Mouse (Mus musculus) heart, embryonic 12.5 days (tissue): ENCODE measurements at regions not wholly inside any gene's neighbourhood (a gene's known extent, or its start where the extent isn't known, plus 50 kb on each side); places are given as distances from the start of the nearest gene placed in this dataset.
"Not testable (repeated sequence)": the region's sequence is repeated elsewhere in the genome, so short reads cannot be mapped to it uniquely, and the experiment has no call there.

Experiments
- ATAC-seq: fragments of 200-750 bp; cut with Nextera tagmentation; 2 replicates; pipeline ENCODE4 v1.8.0; 2017; ENCODE audit warnings: moderate TSS enrichment, moderate library complexity; ENCODE audit not compliant: insufficient number of reproducible peaks, low FRiP score
- H3K27ac ChIP-seq: fragments of 300-500 bp; sonication (generic); 2 replicates; pipeline ENCODE4 v1.5.1; 2016; ENCODE audit warnings: mild to moderate bottlenecking, moderate library complexity; ENCODE audit not compliant: poor library complexity, severe bottlenecking
- H3K27me3 ChIP-seq: fragments of 300-500 bp; sonication (generic); replicated peaks from 2 replicates; pipeline ENCODE4 v1.6.1; 2016; ENCODE audit warnings: mild to moderate bottlenecking, moderate library complexity
- H3K36me3 ChIP-seq: fragments of 300-500 bp; sonication (generic); 2 replicates; pipeline ENCODE4 v1.6.1; 2016; ENCODE audit warnings: mild to moderate bottlenecking, moderate library complexity
- H3K4me1 ChIP-seq: fragments of 300-500 bp; sonication (generic); replicated peaks from 2 replicates; pipeline ENCODE4 v1.6.1; 2016; ENCODE audit warnings: mild to moderate bottlenecking
- H3K4me2 ChIP-seq: fragments of 300-500 bp; sonication (generic); 2 replicates; pipeline ENCODE4 v1.6.1; 2016; ENCODE audit warnings: mild to moderate bottlenecking, moderate library complexity
- H3K4me3 ChIP-seq: fragments of 300-500 bp; sonication (generic); 2 replicates; pipeline ENCODE4 v1.5.1; 2016; ENCODE audit warnings: mild to moderate bottlenecking
- H3K9ac ChIP-seq: fragments of 300-500 bp; sonication (generic); 2 replicates; pipeline ENCODE4 v1.6.1; 2016; ENCODE audit warnings: mild to moderate bottlenecking, moderate library complexity
- H3K9me3 ChIP-seq: fragments of 300-500 bp; sonication (generic); replicated peaks from 2 replicates; pipeline ENCODE4 v1.6.1; 2016; ENCODE audit warnings: mild to moderate bottlenecking, moderate library complexity
- WGBS: fragments of 180-500 bp; shearing (Covaris S2); methylation state at CpG from one replicate; pipeline ENCODE4 v1.1.7; 2016; 5-methylcytosine and 5-hydroxymethylcytosine counted together

GRCm38 (mm10) chr5:148688501-148688900, 135.9 kb upstream of the Ubl3 start:
- Histone ChIP-seq H3K27me3 (no peaks in the 10 kb centered on the region), H3K4me3 (no peak overlapping the region), H3K4me2 (no peak overlapping the region), H3K27ac (no peak overlapping the region), H3K4me1 (peaks cover 21% of the 10 kb centered on the region), H3K9me3 (0 out of 2 replicates have a peak, but pooled peaks cover 6% of the 10 kb centered on the region), H3K36me3 (no peaks in the 10 kb centered on the region), H3K9ac (no peak overlapping the region)
- ATAC-seq, result no peak
- 80% methylated on average over 8 of the region's 8 CpGs for WGBS

GRCm38 (mm10) chr5:148687827-148688226, 135.2 kb upstream of the Ubl3 start:
- no peak for ATAC-seq
- WGBS, result 48% methylated on average over 3 of the region's 3 CpGs
- Histone ChIP-seq H3K9ac (no peak overlapping the region), H3K27ac (no peak overlapping the region), H3K9me3 (0 out of 2 replicates have a peak, but pooled peaks cover 6% of the 10 kb centered on the region), H3K4me1 (peaks cover 21% of the 10 kb centered on the region), H3K4me3 (no peak overlapping the region), H3K4me2 (no peak overlapping the region), H3K27me3 (no peaks in the 10 kb centered on the region), H3K36me3 (no peaks in the 10 kb centered on the region)

- ATAC-seq, result no peak
- no peak overlapping the region for H3K4me2 ChIP-seq
- 74% methylated on average over 11 of the region's 11 CpGs for WGBS
- peaks cover 10% of the 10 kb centered on the region; the same call in 1 of the 2 replicates for H3K9me3 ChIP-seq
- H3K4me1 ChIP-seq, result 0 out of 2 replicates have a peak, but pooled peaks cover 6% of the 10 kb centered on the region
- H3K27me3 ChIP-seq, result no peaks in the 10 kb centered on the region
- H3K4me3 ChIP-seq, result no peak overlapping the region
- no peaks in the 10 kb centered on the region for H3K36me3 ChIP-seq
- H3K9ac ChIP-seq, result no peak overlapping the region
- H3K27ac ChIP-seq, result no peak overlapping the region
Observed at GRCm38 (mm10) chr5:148684216-148684615, 131.6 kb upstream of the Ubl3 start.

GRCm38 (mm10) chr5:148682553-148682952, 130.0 kb upstream of the Ubl3 start:
- no peak for ATAC-seq
- no peak overlapping the region for H3K4me3 ChIP-seq
- no peak overlapping the region for H3K9ac ChIP-seq
- peaks cover 10% of the 10 kb centered on the region; the same call in 1 of the 2 replicates for H3K9me3 ChIP-seq
- no peaks in the 10 kb centered on the region for H3K36me3 ChIP-seq
- no peak overlapping the region for H3K27ac ChIP-seq
- no peaks in the 10 kb centered on the region for H3K4me1 ChIP-seq
- WGBS, result 95% methylated on average over 6 of the region's 6 CpGs
- no peaks in the 10 kb centered on the region for H3K27me3 ChIP-seq
- no peak overlapping the region for H3K4me2 ChIP-seq

- Histone ChIP-seq H3K27me3 (no peaks in the 10 kb centered on the region), H3K27ac (no peak overlapping the region), H3K4me1 (no peaks in the 10 kb centered on the region), H3K9me3 (peaks cover 8% of the 10 kb centered on the region; the same call in 1 of the 2 replicates), H3K36me3 (no peaks in the 10 kb centered on the region), H3K9ac (no peak overlapping the region), H3K4me3 (no peak overlapping the region), H3K4me2 (no peak overlapping the region)
- 79% methylated on average over 5 of the region's 5 CpGs for WGBS
- ATAC-seq, result no peak
Observed at GRCm38 (mm10) chr5:148680341-148680740, 127.8 kb upstream of the Ubl3 start.

- Histone ChIP-seq H3K4me1 (no peaks in the 10 kb centered on the region), H3K9ac (no peak overlapping the region), H3K27me3 (no peaks in the 10 kb centered on the region), H3K4me3 (no peak overlapping the region), H3K36me3 (no peaks in the 10 kb centered on the region), H3K27ac (no peak overlapping the region), H3K9me3 (peaks cover 4% of the 10 kb centered on the region; the same call in 1 of the 2 replicates), H3K4me2 (no peak overlapping the region)
- WGBS, result 80% methylated on average over 4 of the region's 4 CpGs
- no peak for ATAC-seq
Observed at GRCm38 (mm10) chr5:148679586-148679985, 127.0 kb upstream of the Ubl3 start.

GRCm38 (mm10) chr5:148678285-148678937, 125.8 kb upstream of the Ubl3 start:
- H3K27ac ChIP-seq, H3K9me3 ChIP-seq, H3K36me3 ChIP-seq, H3K27me3 ChIP-seq, H3K9ac ChIP-seq, ATAC-seq, H3K4me2 ChIP-seq, H3K4me1 ChIP-seq, H3K4me3 ChIP-seq: not testable (repeated sequence)
- 93% methylated on average over 12 of the region's 12 CpGs for WGBS

GRCm38 (mm10) chr5:148674281-148674680, 121.7 kb upstream of the Ubl3 start:
- Histone ChIP-seq H3K9ac (no peak overlapping the region), H3K27ac (no peak overlapping the region), H3K4me1 (no peaks in the 10 kb centered on the region), H3K4me2 (no peak overlapping the region), H3K4me3 (no peak overlapping the region), H3K36me3 (no peaks in the 10 kb centered on the region), H3K9me3 (peaks cover 12% of the 10 kb centered on the region), H3K27me3 (no peaks in the 10 kb centered on the region)
- 73% methylated on average over 12 of the region's 12 CpGs for WGBS
- no peak for ATAC-seq

GRCm38 (mm10) chr5:148662281-148662741, 109.7 kb upstream of the Ubl3 start:
- no peaks in the 10 kb centered on the region for H3K4me1 ChIP-seq
- H3K36me3 ChIP-seq, result no peaks in the 10 kb centered on the region
- H3K9me3 ChIP-seq, result peaks cover 9% of the 10 kb centered on the region
- ATAC-seq, result no peak
- no peak overlapping the region for H3K4me2 ChIP-seq
- H3K27ac ChIP-seq, result no peak overlapping the region
- 78% methylated on average over 15 of the region's 15 CpGs for WGBS
- no peak overlapping the region for H3K9ac ChIP-seq
- H3K27me3 ChIP-seq, result no peaks in the 10 kb centered on the region
- no peak overlapping the region for H3K4me3 ChIP-seq

GRCm38 (mm10) chr5:148661120-148661519, 108.5 kb upstream of the Ubl3 start:
- 82% methylated on average over 4 of the region's 4 CpGs for WGBS
- no peaks in the 10 kb centered on the region for H3K27me3 ChIP-seq
- peaks cover 9% of the 10 kb centered on the region for H3K9me3 ChIP-seq
- no peaks in the 10 kb centered on the region for H3K36me3 ChIP-seq
- ATAC-seq, result no peak
- no peaks in the 10 kb centered on the region for H3K4me1 ChIP-seq
- H3K27ac ChIP-seq, result no peak overlapping the region
- H3K4me3 ChIP-seq, result no peak overlapping the region
- no peak overlapping the region for H3K4me2 ChIP-seq
- H3K9ac ChIP-seq, result no peak overlapping the region

GRCm38 (mm10) chr5:148657936-148658640, 105.5 kb upstream of the Ubl3 start:
- ATAC-seq, result no peak
- Histone ChIP-seq H3K4me2 (no peak overlapping the region), H3K9me3 (peaks cover 9% of the 10 kb centered on the region), H3K27me3 (no peaks in the 10 kb centered on the region), H3K4me1 (no peaks in the 10 kb centered on the region; the same call in 1 of the 2 replicates), H3K4me3 (no peak overlapping the region), H3K9ac (no peak overlapping the region), H3K27ac (no peak overlapping the region), H3K36me3 (no peaks in the 10 kb centered on the region)
- 71% methylated on average over 4 of the region's 4 CpGs for WGBS
